Mouse (Mus musculus) right cerebral cortex, postnatal 36 days (tissue): ENCODE measurements at regions not wholly inside any gene's neighbourhood (a gene's known extent, or its start where the extent isn't known, plus 50 kb on each side); places are given as distances from the start of the nearest gene placed in this dataset.

Experiments used
- DNase-seq, 2 experiments: peaks; one replicate each; pipeline ENCODE4 v3.0.0; 2022; ENCODE audit warnings: low spot score in 2 of 2, mixed read lengths in 1 of 2

- no peak for DNase-seq
Measured at GRCm38 (mm10) chr3:25240196-25240595, 96.1 kb upstream of the Naaladl2 start.

DNA sequence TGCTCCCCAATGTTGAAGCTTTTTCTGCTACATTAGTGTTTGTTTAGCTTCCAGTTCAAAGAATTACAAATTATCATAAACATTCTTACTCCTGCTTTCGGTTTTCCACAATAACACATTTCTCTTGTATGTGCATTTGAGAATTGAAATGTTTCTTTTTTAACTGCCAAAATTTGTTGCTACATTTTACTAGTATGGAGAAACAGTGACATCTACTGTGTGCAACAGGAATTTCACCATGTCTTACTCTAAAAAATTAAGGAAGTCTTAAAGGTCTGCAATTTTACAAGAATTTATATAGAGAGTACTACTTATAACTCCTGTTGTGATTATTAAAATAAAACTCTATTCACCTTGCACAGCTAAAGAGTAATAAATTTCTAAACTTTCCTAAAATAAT, 76.5 kb upstream of the Naaladl2 start:
- DNase-seq: no peak

DNA sequence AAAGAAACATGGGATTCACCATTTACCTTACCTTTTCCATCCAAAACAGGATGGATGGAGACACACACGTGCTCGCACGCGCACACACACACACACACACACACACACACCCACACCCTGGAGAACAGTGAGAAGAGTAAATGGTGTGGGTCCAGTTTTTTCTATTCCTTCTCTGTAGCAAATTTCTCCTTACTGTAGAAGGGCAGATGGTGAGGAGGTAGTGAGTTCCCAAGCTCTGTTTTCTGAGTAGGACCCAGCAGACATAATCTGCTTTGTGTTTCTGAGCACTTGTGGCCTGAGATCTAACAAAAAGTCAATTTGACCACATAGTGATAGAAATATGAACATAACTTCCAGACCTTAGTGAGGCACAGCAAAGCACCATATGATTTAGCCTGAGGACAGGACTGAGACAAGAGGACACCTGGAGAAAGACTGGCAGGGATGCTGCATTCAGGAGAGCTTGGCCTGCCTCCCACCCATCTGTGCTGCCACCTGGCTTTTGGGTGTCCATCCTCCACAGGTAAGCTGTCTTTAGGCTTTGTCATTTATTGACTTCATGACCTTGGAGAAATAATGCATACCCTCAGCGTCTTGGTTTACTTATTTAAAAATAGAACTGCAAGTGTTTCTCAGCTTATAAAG, 64.1 kb upstream of the Naaladl2 start:
- DNase-seq: peak; percentile 3 to 31
